Mouse (Mus musculus) adrenal gland, adult 8-10 months (tissue): Measurements from ENCODE around the gene Ascc1. TPM values are rescaled to one million over a fixed set of nuclear protein-coding genes. Genes with fewer than 3 reads are reported as not detected.
A peak's percentile ranks its signal among the peaks of the same experiment; 100 is the strongest.

ENCODE experiments used
- DNase-seq: peaks from one replicate; pipeline ENCODE4 v3.0.0; 2022
- total RNA-seq, 4 experiments: library from RNA; stranded (reverse); gene quantifications; 2 replicates each; pipeline ENCODE4 v1.2.4; 2022

The Ascc1 gene
- total RNA-seq, 4 experiments from 2014 or later, result 32.6 to 37.8 (median 35.5) TPM

DNA sequence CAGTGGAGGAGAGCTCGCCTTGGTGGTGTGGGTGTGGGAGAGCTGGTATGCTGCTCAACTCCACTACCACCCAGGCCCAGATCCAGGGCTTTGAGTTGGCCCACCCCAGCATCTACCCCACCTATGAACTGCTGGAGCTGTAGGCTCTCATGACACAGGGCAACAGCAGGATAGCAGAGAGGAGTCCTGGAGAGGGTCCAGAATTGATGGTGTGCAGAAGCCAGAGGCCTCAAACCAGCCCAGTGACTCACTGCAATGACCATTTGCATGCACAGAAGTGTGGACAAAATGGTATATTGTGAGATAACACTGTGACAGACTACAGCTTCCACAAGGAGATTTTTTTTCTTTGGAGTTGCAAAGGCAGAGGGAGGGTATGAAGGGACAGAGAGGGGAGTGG, 21.1 kb downstream of the Ascc1 start:
- no peak for DNase-seq

DNA sequence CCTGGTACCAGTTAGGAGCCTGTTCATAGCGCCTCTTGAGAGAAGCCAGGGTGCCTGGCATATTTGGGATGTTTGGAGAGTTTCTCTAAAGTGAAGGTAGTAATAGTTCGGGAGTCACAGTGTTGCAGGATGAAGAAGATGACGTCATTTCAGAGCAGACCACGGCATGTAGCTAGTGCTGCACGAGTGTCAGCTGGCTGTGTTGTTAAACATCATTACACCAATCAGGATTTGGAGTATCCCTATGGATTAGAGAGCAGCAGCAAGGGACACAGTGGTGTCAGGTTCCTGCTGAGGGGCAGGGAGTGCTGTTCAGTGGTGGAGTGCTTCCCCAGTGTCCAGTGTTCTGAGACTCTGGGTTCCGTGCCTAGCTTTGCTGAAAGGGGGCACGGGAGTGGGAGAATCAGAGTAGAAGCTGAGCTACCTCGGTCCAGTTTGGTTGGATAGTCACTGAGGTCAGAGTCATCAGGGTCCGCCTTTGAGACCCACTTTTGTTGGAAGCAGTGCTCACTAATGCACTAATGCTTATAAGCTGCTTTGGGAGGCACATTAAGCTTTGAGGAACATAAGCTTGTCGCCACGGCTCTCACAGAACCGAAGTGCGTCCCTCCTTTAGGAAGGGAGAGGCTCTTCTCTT, 24.3 kb downstream of the Ascc1 start:
- no peak for DNase-seq

DNA sequence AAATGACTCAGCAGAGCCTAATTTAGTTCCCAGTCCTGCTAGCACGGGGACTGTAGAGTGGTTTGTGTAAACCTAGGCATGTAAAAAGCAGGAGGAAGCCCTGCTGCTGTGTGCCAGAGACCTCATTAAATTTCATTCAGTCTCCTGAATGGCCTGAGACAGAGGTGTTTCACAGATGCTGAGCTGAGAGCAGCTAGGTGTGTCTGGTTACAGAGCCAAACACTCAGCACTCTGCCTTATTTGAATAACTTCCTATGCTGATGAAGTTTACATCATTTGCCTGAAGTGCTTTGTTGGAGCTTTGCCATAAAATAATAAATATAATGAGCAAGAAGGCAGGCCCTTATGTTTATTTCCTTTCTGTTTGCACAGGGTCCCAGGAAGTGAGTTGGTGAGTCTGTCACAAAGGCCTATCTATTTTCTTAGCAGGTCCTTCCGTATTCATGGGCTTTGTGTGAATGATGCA, 25.0 kb downstream of the Ascc1 start:
- DNase-seq, result no peak

DNA sequence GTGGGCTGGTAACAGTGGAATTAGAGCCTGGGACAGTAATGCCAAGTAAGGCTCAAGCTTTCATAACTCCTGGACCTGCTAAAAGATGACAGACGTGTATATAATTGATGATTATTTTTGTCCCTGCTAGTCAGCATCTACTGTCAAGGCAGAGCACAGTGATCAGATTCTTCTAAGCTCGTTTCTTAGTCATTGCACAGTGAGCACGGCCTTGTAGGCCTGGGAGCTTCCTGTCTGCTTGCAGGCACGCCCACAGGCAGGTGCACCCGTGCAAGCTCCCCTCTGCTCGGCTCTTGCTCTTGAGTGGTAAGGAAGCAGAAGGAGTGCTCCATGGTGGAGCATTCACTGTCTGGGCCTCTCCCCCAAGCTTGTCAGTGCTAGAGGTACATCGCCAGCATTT, 25.6 kb downstream of the Ascc1 start:
- no peak for DNase-seq

DNA sequence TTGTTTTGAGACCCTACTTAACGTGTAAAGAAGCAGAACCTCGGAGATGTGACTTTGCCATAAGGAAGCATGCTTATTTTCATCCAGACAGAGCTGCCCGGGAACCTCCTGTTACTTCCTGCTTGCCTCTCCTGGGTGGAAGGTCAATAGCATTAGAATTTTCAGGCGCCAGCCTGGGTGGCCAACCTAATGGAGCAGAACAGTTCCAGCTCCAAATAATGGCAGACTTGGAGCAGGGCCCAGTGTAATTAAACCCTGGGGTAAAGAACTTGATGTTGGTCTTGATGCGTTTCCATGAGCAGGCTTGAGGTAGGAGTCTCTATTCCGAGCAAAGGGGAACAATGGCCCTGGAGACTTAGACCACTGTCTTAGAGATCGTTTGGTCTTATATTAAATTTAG, 26.4 kb downstream of the Ascc1 start:
- DNase-seq, result no peak

GRCm38 (mm10) chr10:60029387-60029786, 26.8 kb downstream of the Ascc1 start:
- DNase-seq, result no peak

GRCm38 (mm10) chr10:60031562-60031961, 29.0 kb downstream of the Ascc1 start:
- DNase-seq, result peak; percentile 46

DNA sequence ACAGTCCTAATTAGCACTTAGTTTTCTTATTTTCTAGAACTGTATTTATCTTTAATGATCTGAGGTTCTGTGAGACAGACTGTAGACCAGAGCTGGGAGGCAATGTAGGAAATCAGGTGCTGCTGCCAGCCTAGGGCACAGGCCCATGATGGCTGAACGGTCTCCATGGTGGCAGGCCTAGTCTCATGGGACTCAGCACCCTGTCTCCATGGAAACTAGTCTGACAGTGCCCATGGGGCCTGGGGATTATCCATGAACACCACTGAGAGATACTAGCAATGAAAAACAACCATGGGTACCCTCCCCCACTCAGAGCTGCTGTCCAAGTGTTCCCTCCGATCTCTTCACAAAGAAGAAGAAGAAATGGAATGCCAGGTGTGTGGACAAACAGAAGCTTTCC, 29.4 kb downstream of the Ascc1 start:
- DNase-seq, result no peak

GRCm38 (mm10) chr10:60032622-60033021, 30.0 kb downstream of the Ascc1 start:
- no peak for DNase-seq

GRCm38 (mm10) chr10:60033064-60033463, 30.5 kb downstream of the Ascc1 start:
- no peak for DNase-seq

GRCm38 (mm10) chr10:60034621-60035020, 32.0 kb downstream of the Ascc1 start:
- DNase-seq, result peak; percentile 30

DNA sequence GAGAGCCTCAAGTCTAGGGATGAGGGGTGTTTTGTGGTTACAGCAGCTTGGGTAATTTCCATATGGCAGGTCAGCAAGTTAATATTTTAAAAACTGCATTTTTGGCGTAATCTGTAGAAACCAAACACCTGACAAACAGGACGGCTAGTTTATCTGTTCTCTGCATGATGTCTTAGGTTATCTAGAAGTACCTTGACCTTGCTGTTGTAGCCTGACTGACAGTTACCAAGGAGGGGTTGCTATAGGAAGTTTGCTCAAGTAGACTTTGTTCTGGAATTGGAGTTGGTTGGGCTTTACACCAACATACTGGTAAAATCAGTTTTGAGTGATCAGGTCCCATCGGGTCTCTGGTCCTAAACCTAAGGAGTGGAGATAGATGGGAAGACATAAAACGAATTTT, 33.1 kb downstream of the Ascc1 start:
- no peak for DNase-seq

GRCm38 (mm10) chr10:60042350-60042922, 39.8 kb downstream of the Ascc1 start:
- no peak for DNase-seq

DNA sequence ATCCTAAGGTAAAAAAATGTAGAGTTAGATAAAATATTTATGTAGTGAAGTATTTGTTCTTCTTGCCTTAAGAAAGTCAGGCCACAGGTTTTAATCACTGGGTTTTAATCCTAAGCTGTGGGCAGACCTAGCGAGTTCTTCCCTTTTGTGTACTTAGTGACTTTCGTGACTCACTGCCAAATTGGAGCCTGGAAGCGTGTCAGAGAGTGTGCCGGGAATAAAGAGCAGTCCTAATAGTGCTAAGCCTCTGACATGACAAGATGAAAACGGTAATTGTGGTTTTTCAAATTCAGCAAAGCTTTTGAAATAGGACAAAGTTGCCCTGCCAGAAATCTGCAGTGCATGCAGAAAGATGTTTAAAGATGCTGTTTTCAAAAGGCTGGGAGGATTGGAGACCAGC, 44.1 kb downstream of the Ascc1 start:
- DNase-seq, result no peak

GRCm38 (mm10) chr10:60050581-60050980, 48.0 kb downstream of the Ascc1 start:
- no peak for DNase-seq

DNA sequence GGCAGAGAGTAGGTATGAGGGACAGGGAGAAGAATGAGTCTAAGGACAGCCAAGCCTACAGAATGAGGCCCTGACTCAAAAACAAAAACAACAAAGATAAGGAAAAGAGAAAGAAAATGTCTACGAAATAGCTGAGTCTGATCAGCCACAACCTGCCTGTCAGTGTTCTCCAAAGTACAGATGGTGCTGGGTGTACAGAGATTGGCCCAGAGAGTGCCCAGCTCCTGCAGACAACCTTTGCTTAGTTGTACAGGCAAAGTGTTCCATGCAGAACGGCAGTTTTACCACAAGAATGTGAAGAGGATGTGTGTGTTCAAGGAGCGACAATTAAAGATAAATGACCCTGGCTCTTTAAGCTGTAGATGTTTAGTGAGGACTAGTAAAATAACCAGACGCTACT, 50.5 kb downstream of the Ascc1 start:
- DNase-seq, result no peak

- no peak for DNase-seq
Measured at GRCm38 (mm10) chr10:60062173-60062572, 59.6 kb downstream of the Ascc1 start.

GRCm38 (mm10) chr10:60062931-60063330, 60.3 kb downstream of the Ascc1 start:
- no peak for DNase-seq

- no peak for DNase-seq
Measured at GRCm38 (mm10) chr10:60066524-60066923, 63.9 kb downstream of the Ascc1 start.

DNA sequence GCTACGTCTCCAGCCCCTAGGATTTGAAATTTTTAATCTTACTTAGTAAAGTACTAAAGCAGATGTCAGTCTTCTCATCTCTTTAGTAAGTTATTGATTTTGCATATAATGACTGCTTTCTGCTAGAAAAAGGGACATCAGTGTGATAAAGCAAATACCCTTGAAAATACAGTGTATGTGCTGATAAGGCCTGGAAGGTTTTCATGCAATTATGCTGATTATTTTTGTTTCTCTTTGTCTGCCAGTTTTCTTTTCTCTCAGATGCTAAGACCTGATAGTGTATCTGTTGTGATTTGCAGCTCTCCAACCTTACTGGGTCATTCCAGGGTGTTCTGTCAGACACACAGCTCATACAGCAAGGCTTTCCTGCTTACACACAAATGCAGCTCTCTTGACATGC, 72.6 kb downstream of the Ascc1 start:
- no peak for DNase-seq

DNA sequence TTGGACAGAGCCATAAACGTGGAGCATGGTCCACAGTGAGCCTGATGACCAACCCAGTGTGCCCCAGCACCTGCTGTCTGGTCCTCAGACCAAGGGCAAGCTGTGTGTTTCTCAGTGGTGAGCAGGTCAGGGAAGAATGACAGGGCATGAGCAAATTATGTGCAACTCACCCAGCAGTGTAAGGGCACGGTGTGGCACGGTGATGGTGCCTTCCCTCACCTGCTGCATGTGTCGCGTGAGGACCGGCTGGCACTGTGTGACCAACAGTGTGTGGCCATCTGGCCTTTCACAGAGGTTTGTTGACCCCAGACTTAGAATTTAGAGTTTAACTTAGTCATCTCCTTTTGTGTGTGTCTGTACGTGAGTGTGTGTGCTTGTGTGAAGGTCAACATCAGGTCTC, 74.6 kb downstream of the Ascc1 start:
- DNase-seq, result no peak

- no peak for DNase-seq
Measured at GRCm38 (mm10) chr10:60077736-60078560, 75.3 kb downstream of the Ascc1 start.

- DNase-seq, result peak; percentile 79
Measured at GRCm38 (mm10) chr10:60078561-60078917, 75.9 kb downstream of the Ascc1 start.

GRCm38 (mm10) chr10:60080171-60080570, 77.6 kb downstream of the Ascc1 start:
- DNase-seq, result no peak
